Mouse (Mus musculus) T-helper 1 cell (primary cell): ENCODE results near the gene Six5.

ENCODE experiments used
- in situ Hi-C: fragments of 300-600 bp; cut with MboI, MseI; formaldehyde crosslinking; loops from one replicate; pipeline ENCODE4 v1.15.1; 2025; ENCODE audit warnings: high pct_unique_total_duplicates

The Six5 gene

GRCm38 (mm10) chr7:19147497-19148045 is 53.2 kb downstream of the Six5 start:
- in situ Hi-C loops: no loop called here
